Mouse (Mus musculus) olfactory bulb, adult 2 months (tissue): ENCODE results near the gene Lrrc74a. TPM values are rescaled to one million over a fixed set of nuclear protein-coding genes. Genes with fewer than 3 reads are reported as not detected.

Experiments
- H3K27ac ChIP-seq: fragments of 200-500 bp; 2 replicates; pipeline ENCODE4 v1.5.1; 2012; ENCODE audit warnings: low read depth, low read length; ENCODE audit not compliant: insufficient read depth
- H3K4me1 ChIP-seq: fragments of 200-500 bp; 2 replicates; pipeline ENCODE4 v1.6.1; 2012; ENCODE audit warnings: low read length; ENCODE audit not compliant: control insufficient read depth, insufficient read depth
- H3K4me3 ChIP-seq: fragments of 200-500 bp; 2 replicates; pipeline ENCODE4 v1.5.1; 2012; ENCODE audit warnings: mild to moderate bottlenecking, low read depth, low read length, moderate library complexity; ENCODE audit not compliant: insufficient read depth
- CTCF ChIP-seq: fragments of 200-500 bp; IDR thresholded peaks from 2 replicates; pipeline ENCODE4 v1.5.1; 2012; ENCODE audit warnings: low read depth, mild to moderate bottlenecking, low read length, moderate library complexity; ENCODE audit not compliant: insufficient read depth
- POLR2A ChIP-seq: fragments of 200-500 bp; IDR thresholded peaks from 2 replicates; pipeline ENCODE4 v1.6.1; 2012; ENCODE audit warnings: mild to moderate bottlenecking, low read depth, low read length, moderate library complexity; ENCODE audit not compliant: insufficient read depth
- WGBS: fragments of 180-500 bp; shearing (Covaris S2); methylation state at CpG from one replicate; pipeline ENCODE4 v1.1.7; 2018; 5-methylcytosine and 5-hydroxymethylcytosine counted together
- polyA plus RNA-seq: library from polyadenylated mRNA; stranded (reverse); fragments of >200 nt; gene quantifications from 2 replicates; pipeline ENCODE4 v1.2.4, GENCODE M21; 2012; ENCODE audit warnings: low replicate concordance; ENCODE audit not compliant: missing spikeins, insufficient read depth, insufficient read length

Gene Lrrc74a
- polyA plus RNA-seq, 1 experiment: not detected

GRCm38 (mm10) chr12:86790100-86790848, 56.1 kb downstream of the Lrrc74a start:
- H3K4me3 ChIP-seq: no peak overlapping the region
- H3K4me1 ChIP-seq: peaks cover 26% of the 10 kb centered on the region
- 48% methylated on average over 6 of the region's 6 CpGs for WGBS
- peak overlapping the region; percentile 15; the same call in 1 of the 2 replicates for H3K27ac ChIP-seq
- TF ChIP-seq POLR2A (no peak), CTCF (no peak)

- Histone ChIP-seq H3K27ac (no peak overlapping the region), H3K4me3 (no peak overlapping the region), H3K4me1 (peaks cover 30% of the 10 kb centered on the region)
- 26% methylated on average over 2 of the region's 2 CpGs for WGBS
- no peak for TF ChIP-seq CTCF
- no peak for TF ChIP-seq POLR2A
Measured at GRCm38 (mm10) chr12:86790849-86791127, 56.6 kb downstream of the Lrrc74a start.

GRCm38 (mm10) chr12:86791987-86792386, 57.8 kb downstream of the Lrrc74a start:
- TF ChIP-seq CTCF (no peak), POLR2A (no peak)
- H3K4me1 ChIP-seq: peaks cover 25% of the 10 kb centered on the region
- no peak overlapping the region for H3K27ac ChIP-seq
- 91% methylated on average over 2 of the region's 2 CpGs for WGBS
- H3K4me3 ChIP-seq: no peak overlapping the region

DNA sequence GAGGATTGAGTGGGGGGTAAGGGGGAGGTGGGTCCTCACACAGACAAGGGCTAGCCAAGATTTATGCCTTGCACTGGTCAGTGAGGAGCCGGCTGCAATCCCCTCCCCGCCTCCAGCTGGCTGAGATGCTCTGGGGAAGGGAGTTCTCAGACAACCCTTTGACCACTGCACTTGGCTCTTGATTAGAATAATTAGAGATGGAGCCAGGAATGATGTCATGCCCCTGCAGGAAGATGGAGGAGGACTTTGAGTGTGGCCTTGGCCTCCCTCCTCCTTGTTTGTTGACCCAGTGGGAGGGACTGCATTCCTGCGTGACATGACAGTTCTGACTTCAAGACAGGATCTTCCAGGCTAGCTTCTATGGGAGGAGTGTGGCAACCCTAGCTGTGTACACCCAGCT, 59.7 kb downstream of the Lrrc74a start:
- Histone ChIP-seq H3K4me1 (peaks cover 31% of the 10 kb centered on the region), H3K4me3 (no peak overlapping the region), H3K27ac (no peak overlapping the region)
- no peak for TF ChIP-seq POLR2A
- TF ChIP-seq CTCF: no peak
- 55% methylated on average over 3 of the region's 3 CpGs for WGBS

DNA sequence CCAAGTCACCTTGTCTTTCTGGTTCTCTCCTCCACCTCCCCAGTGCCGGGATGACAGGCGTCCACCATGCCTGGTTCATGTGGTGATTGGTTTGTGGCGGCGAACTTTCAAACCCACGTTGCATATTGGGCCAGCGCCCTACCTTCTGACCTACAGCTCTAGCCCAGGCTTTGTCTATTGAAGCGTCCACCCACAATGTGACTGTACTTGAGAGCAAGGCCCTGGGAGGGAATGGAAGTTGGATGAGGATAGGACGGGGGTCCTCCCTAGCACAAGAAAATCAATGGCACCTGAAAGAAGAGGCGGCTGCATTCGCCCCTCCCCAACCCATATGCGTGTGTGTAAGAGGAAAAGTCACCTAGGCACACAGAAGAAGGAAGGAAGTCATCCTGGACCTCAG, 60.2 kb downstream of the Lrrc74a start:
- WGBS: 90% methylated on average over 11 of the region's 11 CpGs
- TF ChIP-seq CTCF (no peak), POLR2A (no peak)
- H3K4me1 ChIP-seq: peaks cover 36% of the 10 kb centered on the region
- H3K27ac ChIP-seq: no peak overlapping the region
- no peak overlapping the region for H3K4me3 ChIP-seq

DNA sequence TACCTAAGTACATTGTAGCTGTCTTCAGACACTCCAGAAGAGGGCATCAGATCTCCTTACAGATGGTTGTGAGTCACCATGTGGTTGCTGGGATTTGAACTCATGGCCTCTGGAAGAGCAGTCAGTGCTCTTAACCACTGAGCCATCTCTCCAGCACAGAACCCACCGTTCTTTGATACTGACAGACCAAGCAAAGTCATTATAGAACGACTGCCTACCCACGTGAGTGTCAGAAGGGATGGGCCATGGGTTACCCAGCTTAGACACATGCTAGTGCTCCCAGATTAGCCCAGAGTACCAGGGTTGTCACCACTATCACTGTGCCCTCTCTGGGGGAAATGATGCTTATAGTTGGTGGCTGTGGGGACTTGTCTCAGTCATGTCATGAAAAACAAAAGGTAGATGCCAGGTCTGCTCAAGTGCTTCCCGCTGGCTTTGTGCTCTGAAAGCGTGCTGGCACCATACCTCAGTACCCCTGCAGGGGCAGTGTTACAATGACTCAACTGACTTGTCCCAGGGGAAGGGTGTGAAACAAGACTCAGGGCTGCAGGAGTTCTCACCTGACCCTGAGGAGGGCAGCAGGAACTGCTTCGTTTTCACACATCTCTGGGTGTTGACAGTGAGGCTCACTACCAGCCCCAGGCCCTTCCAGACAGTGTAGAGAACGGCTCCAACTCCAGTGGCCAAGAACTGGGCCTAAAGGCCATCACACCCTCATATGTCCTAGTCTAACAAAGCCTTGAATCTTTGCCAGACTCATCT, 61.1 kb downstream of the Lrrc74a start:
- Histone ChIP-seq H3K4me3 (no peak overlapping the region), H3K4me1 (peaks cover 36% of the 10 kb centered on the region), H3K27ac (peak overlapping the region; percentile 12; the same call in 1 of the 2 replicates)
- no peak for TF ChIP-seq CTCF
- TF ChIP-seq POLR2A: no peak
- 55% methylated on average over 7 of the region's 7 CpGs for WGBS

GRCm38 (mm10) chr12:86795838-86796232, 61.7 kb downstream of the Lrrc74a start:
- 4% methylated on average over 4 of the region's 4 CpGs for WGBS
- H3K27ac ChIP-seq: peak overlapping the region; percentile 12; the same call in 1 of the 2 replicates

DNA sequence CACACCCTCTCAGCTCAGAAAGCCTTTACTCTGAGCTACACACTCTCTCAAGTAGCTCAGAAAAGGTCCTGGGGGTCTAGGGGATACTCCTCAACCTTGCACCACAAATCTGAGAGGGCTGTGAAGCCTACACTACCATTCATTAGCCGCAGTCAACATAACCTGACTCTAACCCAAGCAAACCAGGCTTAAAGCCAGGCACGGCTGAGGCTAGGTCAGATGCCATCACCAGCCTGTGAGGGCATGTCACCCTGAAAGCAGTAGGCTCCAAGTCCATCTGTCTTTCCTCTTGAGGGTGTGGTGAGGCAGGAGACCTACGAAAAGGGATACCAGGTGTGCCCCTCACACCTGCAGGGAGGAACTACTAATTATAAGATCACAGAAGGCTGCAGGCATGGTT, 62.2 kb downstream of the Lrrc74a start:
- Histone ChIP-seq H3K27ac (no peak overlapping the region), H3K4me3 (no peak overlapping the region), H3K4me1 (peaks cover 41% of the 10 kb centered on the region)
- 71% methylated on average over 3 of the region's 3 CpGs for WGBS
- no peak for TF ChIP-seq POLR2A
- TF ChIP-seq CTCF: no peak

More at GRCm38 (mm10) chr12:86795838-86796232, 61.7 kb downstream of the Lrrc74a start:
- H3K4me1 ChIP-seq: peaks cover 36% of the 10 kb centered on the region
- TF ChIP-seq CTCF (peak; percentile 69), POLR2A (no peak)
- no peak overlapping the region for H3K4me3 ChIP-seq

GRCm38 (mm10) chr12:86797771-86798170, 63.6 kb downstream of the Lrrc74a start:
- no peak for TF ChIP-seq POLR2A
- TF ChIP-seq CTCF: no peak
- H3K27ac ChIP-seq: no peak overlapping the region
- WGBS: 90% methylated on average over 4 of the region's 4 CpGs
- peaks cover 55% of the 10 kb centered on the region for H3K4me1 ChIP-seq
- H3K4me3 ChIP-seq: no peak overlapping the region

DNA sequence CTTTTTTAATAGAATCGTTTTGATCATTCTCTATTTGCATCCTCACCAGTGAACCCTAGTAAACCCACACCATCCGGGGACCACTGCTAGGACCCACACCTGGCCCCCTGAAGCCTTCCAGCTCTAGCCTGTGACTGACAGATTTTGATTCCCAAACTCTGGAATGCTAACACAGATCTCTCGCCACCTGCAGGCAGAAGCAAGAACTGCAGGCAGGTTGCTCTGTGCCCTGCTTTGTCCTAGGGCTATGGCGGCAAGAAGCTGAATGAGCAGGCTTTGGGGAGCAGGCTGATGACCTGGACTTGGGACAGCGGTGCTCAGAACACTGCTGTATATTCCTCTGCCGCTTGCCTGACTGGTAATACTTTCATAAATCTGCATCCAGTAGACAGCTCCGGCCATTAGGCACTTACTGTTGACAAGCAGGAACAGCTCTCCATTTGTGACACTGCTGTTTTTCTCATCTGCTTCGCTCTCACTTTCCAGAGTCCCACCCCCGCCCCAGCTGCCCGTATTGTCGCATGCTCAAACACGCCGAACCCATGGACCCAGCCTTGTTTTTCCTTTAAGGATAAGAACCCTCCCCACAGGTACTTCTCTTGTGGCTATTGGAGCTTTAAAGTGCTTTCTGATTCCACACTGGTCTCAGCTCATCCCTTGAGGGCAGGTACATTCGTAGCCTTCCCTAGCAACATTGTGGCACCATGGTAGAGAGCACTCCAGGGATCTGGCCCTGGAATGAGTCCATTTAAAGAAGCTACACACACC, 64.8 kb downstream of the Lrrc74a start:
- WGBS: 13% methylated on average over 14 of the region's 14 CpGs
- H3K4me1 ChIP-seq: peaks cover 61% of the 10 kb centered on the region
- H3K27ac ChIP-seq: peak overlapping the region; percentile 71
- TF ChIP-seq CTCF (peak; percentile 86), POLR2A (no peak)
- H3K4me3 ChIP-seq: no peak overlapping the region
